Mouse (Mus musculus) stomach, embryonic 14.5 days (tissue): Measurements from ENCODE around the gene Sorcs3. TPM values are rescaled to one million over a fixed set of nuclear protein-coding genes. Genes with fewer than 3 reads are reported as not detected.

Experiments used
- ATAC-seq: fragments of 200-750 bp; cut with Nextera tagmentation; 2 replicates; pipeline ENCODE4 v1.8.0; 2017; ENCODE audit warnings: low read depth, moderate TSS enrichment; ENCODE audit not compliant: insufficient number of reproducible peaks, insufficient read depth, low FRiP score
- H3K27ac ChIP-seq: fragments of 300-500 bp; sonication (generic); 2 replicates; pipeline ENCODE4 v1.5.1; 2014; ENCODE audit warnings: mild to moderate bottlenecking, low read length, moderate library complexity, mixed read lengths
- H3K27me3 ChIP-seq: fragments of 300-500 bp; sonication (generic); 2 replicates; pipeline ENCODE4 v1.6.1; 2014; ENCODE audit warnings: low read length, control low read depth, mixed read lengths; ENCODE audit not compliant: control insufficient read depth, insufficient read depth
- H3K36me3 ChIP-seq: fragments of 300-500 bp; sonication (generic); 2 replicates; pipeline ENCODE4 v1.6.1; 2014; ENCODE audit warnings: mild to moderate bottlenecking, control low read depth, low read length, moderate library complexity, mixed read lengths; ENCODE audit not compliant: control insufficient read depth, insufficient read depth
- H3K4me1 ChIP-seq: fragments of 300-500 bp; sonication (generic); 2 replicates; pipeline ENCODE4 v1.6.1; 2014; ENCODE audit warnings: low read length, control low read depth, mixed read lengths; ENCODE audit not compliant: control insufficient read depth, insufficient read depth
- H3K4me2 ChIP-seq: fragments of 300-500 bp; sonication (generic); replicated peaks from 2 replicates; pipeline ENCODE4 v1.6.1; 2014; ENCODE audit warnings: low read depth, low read length, control low read depth
- H3K4me3 ChIP-seq: fragments of 300-500 bp; sonication (generic); 2 replicates; pipeline ENCODE4 v1.5.1; 2014; ENCODE audit warnings: low read depth, low read length, control low read depth
- H3K9ac ChIP-seq: fragments of 300-500 bp; sonication (generic); replicated peaks from 2 replicates; pipeline ENCODE4 v1.6.1; 2014; ENCODE audit warnings: low read depth, mild to moderate bottlenecking, control low read depth, low read length, moderate library complexity, mixed read lengths
- H3K9me3 ChIP-seq: fragments of 300-500 bp; sonication (generic); 2 replicates; pipeline ENCODE4 v1.6.1; 2016; ENCODE audit warnings: low read depth, low read length, control low read depth; ENCODE audit not compliant: control insufficient read depth
- WGBS: fragments of 180-500 bp; shearing (Covaris S2); extraction: QIAGEN DNeasy Blood & Tissue Kit; methylation state at CpG from one replicate; pipeline ENCODE4 v1.1.7; 2014; 5-methylcytosine and 5-hydroxymethylcytosine counted together
- polyA plus RNA-seq: library from polyadenylated mRNA; unstranded; fragments of >200 nt; fragmentation: Nextera tagmentation; extraction: Ambion mirVana; gene quantifications from 2 replicates; pipeline ENCODE4 v1.2.1, GENCODE M21; 2014

Sorcs3 gene
- polyA plus RNA-seq, 1 experiment from 2014 or later: 1.8 TPM

GRCm38 (mm10) chr19:48471927-48472326, 266.1 kb downstream of the Sorcs3 start:
- Histone ChIP-seq H3K9ac (no peak overlapping the region), H3K4me1 (no peaks in the 10 kb centered on the region), H3K4me3 (no peak overlapping the region), H3K4me2 (no peak overlapping the region), H3K27me3 (no peaks in the 10 kb centered on the region), H3K36me3 (no peaks in the 10 kb centered on the region), H3K9me3 (no peaks in the 10 kb centered on the region), H3K27ac (no peak overlapping the region)
- ATAC-seq: no peak
- WGBS: 53% methylated on average over 5 of the region's 5 CpGs

GRCm38 (mm10) chr19:48475784-48476410, 270.1 kb downstream of the Sorcs3 start:
- Histone ChIP-seq H3K36me3 (no peaks in the 10 kb centered on the region), H3K4me1 (no peaks in the 10 kb centered on the region), H3K27ac (no peak overlapping the region), H3K9me3 (no peaks in the 10 kb centered on the region), H3K4me2 (no peak overlapping the region), H3K9ac (no peak overlapping the region), H3K27me3 (no peaks in the 10 kb centered on the region), H3K4me3 (no peak overlapping the region)
- 79% methylated on average over 6 of the region's 6 CpGs for WGBS
- no peak for ATAC-seq

- Histone ChIP-seq H3K9ac (no peak overlapping the region), H3K27me3 (no peaks in the 10 kb centered on the region), H3K9me3 (no peaks in the 10 kb centered on the region), H3K4me1 (no peaks in the 10 kb centered on the region), H3K36me3 (no peaks in the 10 kb centered on the region), H3K4me3 (no peak overlapping the region), H3K27ac (no peak overlapping the region), H3K4me2 (no peak overlapping the region)
- 62% methylated on average over 2 of the region's 2 CpGs for WGBS
- ATAC-seq: no peak
Observed at GRCm38 (mm10) chr19:48478864-48479263, 273.0 kb downstream of the Sorcs3 start.

GRCm38 (mm10) chr19:48482946-48483345, 277.1 kb downstream of the Sorcs3 start:
- no peaks in the 10 kb centered on the region for H3K4me1 ChIP-seq
- H3K4me2 ChIP-seq: no peak overlapping the region
- no peaks in the 10 kb centered on the region for H3K9me3 ChIP-seq
- 38% methylated on average over 3 of the region's 3 CpGs for WGBS
- no peaks in the 10 kb centered on the region for H3K36me3 ChIP-seq
- no peak overlapping the region for H3K4me3 ChIP-seq
- no peak overlapping the region for H3K27ac ChIP-seq
- no peak overlapping the region for H3K9ac ChIP-seq
- ATAC-seq: no peak
- H3K27me3 ChIP-seq: no peaks in the 10 kb centered on the region

- Histone ChIP-seq H3K9me3 (no peaks in the 10 kb centered on the region), H3K36me3 (no peaks in the 10 kb centered on the region), H3K4me3 (no peak overlapping the region), H3K4me2 (no peak overlapping the region), H3K9ac (no peak overlapping the region), H3K27ac (no peak overlapping the region), H3K4me1 (no peaks in the 10 kb centered on the region), H3K27me3 (no peaks in the 10 kb centered on the region)
- WGBS: 44% methylated on average over 3 of the region's 3 CpGs
- ATAC-seq: no peak
Observed at GRCm38 (mm10) chr19:48491111-48491510, 285.3 kb downstream of the Sorcs3 start.

GRCm38 (mm10) chr19:48503896-48504620, 298.2 kb downstream of the Sorcs3 start:
- H3K9ac ChIP-seq: no peak overlapping the region
- H3K27ac ChIP-seq: no peak overlapping the region
- H3K36me3 ChIP-seq: no peaks in the 10 kb centered on the region
- no peak for ATAC-seq
- H3K4me3 ChIP-seq: no peak overlapping the region
- 43% methylated on average over 2 of the region's 2 CpGs for WGBS
- H3K9me3 ChIP-seq: no peaks in the 10 kb centered on the region
- H3K4me1 ChIP-seq: no peaks in the 10 kb centered on the region
- no peak overlapping the region for H3K4me2 ChIP-seq
- H3K27me3 ChIP-seq: no peaks in the 10 kb centered on the region

- Histone ChIP-seq H3K4me1 (no peaks in the 10 kb centered on the region), H3K36me3 (no peaks in the 10 kb centered on the region), H3K4me2 (no peak overlapping the region), H3K27ac (no peak overlapping the region), H3K27me3 (no peaks in the 10 kb centered on the region), H3K9me3 (no peaks in the 10 kb centered on the region), H3K9ac (no peak overlapping the region), H3K4me3 (no peak overlapping the region)
- WGBS: 92% methylated on average over 7 of the region's 7 CpGs
- ATAC-seq: no peak
Observed at GRCm38 (mm10) chr19:48523803-48524202, 318.0 kb downstream of the Sorcs3 start.

- ATAC-seq: no peak
- Histone ChIP-seq H3K36me3 (no peaks in the 10 kb centered on the region), H3K27ac (no peak overlapping the region), H3K9me3 (no peaks in the 10 kb centered on the region), H3K27me3 (no peaks in the 10 kb centered on the region), H3K4me1 (no peaks in the 10 kb centered on the region), H3K4me2 (no peak overlapping the region), H3K9ac (no peak overlapping the region), H3K4me3 (no peak overlapping the region)
- 31% methylated on average over 9 of the region's 9 CpGs for WGBS
Observed at GRCm38 (mm10) chr19:48524527-48525214, 318.8 kb downstream of the Sorcs3 start.
